Mouse (Mus musculus) thymus, adult 18-20 months (tissue): ENCODE results near the gene Ucp2.
A peak's percentile ranks its signal among the peaks of the same experiment; 100 is the strongest.
"Not testable (repeated sequence)": the region's sequence is repeated elsewhere in the genome, so short reads cannot be mapped to it uniquely, and the experiment has no call there.

ENCODE experiments used
- DNase-seq, 2 experiments: peaks; one replicate each; pipeline ENCODE4 v3.0.0; 2022; ENCODE audit warnings: mixed read lengths in 2 of 2

The Ucp2 gene

GRCm38 (mm10) chr7:100480175-100480574 lies 13.0 kb upstream of the Ucp2 start:
- DNase-seq = no peak

- not testable (repeated sequence) for DNase-seq
Observed at GRCm38 (mm10) chr7:100482046-100482445, 11.1 kb upstream of the Ucp2 start.

GRCm38 (mm10) chr7:100484493-100484892 lies 8.6 kb upstream of the Ucp2 start:
- DNase-seq = no peak

- no peak for DNase-seq
Observed at GRCm38 (mm10) chr7:100487301-100487700, 5.8 kb upstream of the Ucp2 start.

- no peak for DNase-seq
Observed at GRCm38 (mm10) chr7:100488474-100489048, 4.6 kb upstream of the Ucp2 start.

GRCm38 (mm10) chr7:100492391-100493116 lies 583 bp upstream of the Ucp2 start:
- DNase-seq = peak in 1 of 2 experiments; percentile 50

- peak; percentile 39 to 58 for DNase-seq
Observed at GRCm38 (mm10) chr7:100493484-100494414, 612 bp downstream of the Ucp2 start.

GRCm38 (mm10) chr7:100494415-100494831 lies 1.3 kb downstream of the Ucp2 start:
- peak in 1 of 2 experiments; percentile 40 for DNase-seq

- peak in 1 of 2 experiments; percentile 44 for DNase-seq
Observed at GRCm38 (mm10) chr7:100495042-100495441, 1.9 kb downstream of the Ucp2 start.

- peak; percentile 88 to 96 for DNase-seq
Observed at GRCm38 (mm10) chr7:100495581-100496251, 2.6 kb downstream of the Ucp2 start.

GRCm38 (mm10) chr7:100496371-100496770 lies 3.2 kb downstream of the Ucp2 start:
- no peak for DNase-seq

- peak in 1 of 2 experiments; percentile 28 for DNase-seq
Observed at GRCm38 (mm10) chr7:100496791-100497190, 3.7 kb downstream of the Ucp2 start.

- DNase-seq = no peak
Observed at GRCm38 (mm10) chr7:100497402-100497801, 4.3 kb downstream of the Ucp2 start.

GRCm38 (mm10) chr7:100497982-100498381 lies 4.8 kb downstream of the Ucp2 start:
- peak in 1 of 2 experiments; percentile 25 for DNase-seq

- no peak for DNase-seq
Observed at GRCm38 (mm10) chr7:100499465-100499864, 6.3 kb downstream of the Ucp2 start.

GRCm38 (mm10) chr7:100500276-100500977 lies 7.3 kb downstream of the Ucp2 start:
- DNase-seq = peak; percentile 15 to 30

- DNase-seq = peak in 1 of 2 experiments; percentile 22
Observed at GRCm38 (mm10) chr7:100501027-100501843, 8.1 kb downstream of the Ucp2 start.

- DNase-seq = no peak
Observed at GRCm38 (mm10) chr7:100501844-100502373, 8.8 kb downstream of the Ucp2 start.

- no peak for DNase-seq
Observed at GRCm38 (mm10) chr7:100502374-100502922, 9.3 kb downstream of the Ucp2 start.

GRCm38 (mm10) chr7:100503076-100503475 lies 9.9 kb downstream of the Ucp2 start:
- DNase-seq = peak in 1 of 2 experiments; percentile 35
